Mouse (Mus musculus) limb, embryonic 13.5 days (tissue): ENCODE data around the gene Grik4. TPM values are rescaled to one million over a fixed set of nuclear protein-coding genes. Genes with fewer than 3 reads are reported as not detected.
"Not testable (repeated sequence)": the region's sequence is repeated elsewhere in the genome, so short reads cannot be mapped to it uniquely, and the experiment has no call there.

ENCODE experiments used
- ATAC-seq: fragments of 200-750 bp; cut with Nextera tagmentation; 2 replicates; pipeline ENCODE4 v1.8.0; 2017; ENCODE audit warnings: low read depth, moderate number of reproducible peaks, moderate TSS enrichment; ENCODE audit not compliant: low FRiP score
- H3K27ac ChIP-seq: fragments of 300-500 bp; sonication (generic); 2 replicates; pipeline ENCODE4 v1.5.1; 2015; ENCODE audit warnings: inconsistent platforms, mild to moderate bottlenecking, moderate library complexity
- H3K27me3 ChIP-seq: fragments of 300-500 bp; sonication (generic); 2 replicates; pipeline ENCODE4 v1.6.1; 2015; ENCODE audit warnings: mild to moderate bottlenecking, inconsistent platforms
- H3K36me3 ChIP-seq: fragments of 300-500 bp; sonication (generic); 2 replicates; pipeline ENCODE4 v1.6.1; 2015; ENCODE audit warnings: inconsistent platforms, mild to moderate bottlenecking, moderate library complexity
- H3K4me1 ChIP-seq: fragments of 300-500 bp; sonication (generic); 2 replicates; pipeline ENCODE4 v1.6.1; 2015; ENCODE audit warnings: inconsistent platforms
- H3K4me2 ChIP-seq: fragments of 300-500 bp; sonication (generic); replicated peaks from 2 replicates; pipeline ENCODE4 v1.6.1; 2015; ENCODE audit warnings: inconsistent platforms, mild to moderate bottlenecking, moderate library complexity
- H3K4me3 ChIP-seq: fragments of 300-500 bp; sonication (generic); 2 replicates; pipeline ENCODE4 v1.5.1; 2015; ENCODE audit warnings: moderate library complexity, mild to moderate bottlenecking, inconsistent platforms
- H3K9ac ChIP-seq: fragments of 300-500 bp; sonication (generic); 2 replicates; pipeline ENCODE4 v1.6.1; 2015; ENCODE audit warnings: mild to moderate bottlenecking, inconsistent platforms
- H3K9me3 ChIP-seq: fragments of 300-500 bp; sonication (generic); 2 replicates; pipeline ENCODE4 v1.6.1; 2016; ENCODE audit warnings: inconsistent platforms
- WGBS: fragments of 180-500 bp; shearing (Covaris S2); methylation state at CpG from one replicate; pipeline ENCODE4 v1.1.7; 2015; 5-methylcytosine and 5-hydroxymethylcytosine counted together
- polyA plus RNA-seq: library from polyadenylated mRNA; unstranded; fragments of >200 nt; fragmentation: Nextera tagmentation; extraction: Ambion mirVana; gene quantifications from 2 replicates; pipeline ENCODE4 v1.2.1, GENCODE M21; 2015

Grik4 gene
- polyA plus RNA-seq, 1 experiment from 2014 or later = 2.7 TPM

DNA sequence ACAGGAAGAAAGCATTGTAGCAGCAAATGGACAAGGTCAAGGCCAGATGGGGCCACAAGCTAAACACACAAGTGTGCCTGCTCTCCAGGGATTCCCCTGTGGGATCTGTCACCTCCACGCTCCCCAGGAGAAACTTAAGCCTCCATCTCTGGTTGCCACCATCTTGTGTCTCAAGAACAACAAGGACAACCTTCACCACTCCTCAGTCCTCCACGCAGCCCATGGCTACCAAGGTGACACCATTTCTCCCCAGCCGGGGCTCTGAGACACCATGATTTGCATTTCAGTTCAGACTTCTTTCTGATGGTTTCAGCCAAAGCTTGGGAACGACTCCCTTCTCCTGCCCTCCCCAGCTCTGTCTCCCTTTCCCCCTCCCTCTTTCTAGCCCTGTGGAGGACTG, 152.9 kb downstream of the Grik4 start:
- peaks cover 6% of the 10 kb centered on the region for H3K4me1 ChIP-seq
- H3K4me3 ChIP-seq = no peak overlapping the region
- no peak for ATAC-seq
- no peaks in the 10 kb centered on the region for H3K9me3 ChIP-seq
- H3K4me2 ChIP-seq = no peak overlapping the region
- no peaks in the 10 kb centered on the region for H3K36me3 ChIP-seq
- peaks cover 31% of the 10 kb centered on the region for H3K27me3 ChIP-seq
- WGBS = 59% methylated on average over 4 of the region's 4 CpGs
- H3K27ac ChIP-seq = no peak overlapping the region
- H3K9ac ChIP-seq = no peak overlapping the region

DNA sequence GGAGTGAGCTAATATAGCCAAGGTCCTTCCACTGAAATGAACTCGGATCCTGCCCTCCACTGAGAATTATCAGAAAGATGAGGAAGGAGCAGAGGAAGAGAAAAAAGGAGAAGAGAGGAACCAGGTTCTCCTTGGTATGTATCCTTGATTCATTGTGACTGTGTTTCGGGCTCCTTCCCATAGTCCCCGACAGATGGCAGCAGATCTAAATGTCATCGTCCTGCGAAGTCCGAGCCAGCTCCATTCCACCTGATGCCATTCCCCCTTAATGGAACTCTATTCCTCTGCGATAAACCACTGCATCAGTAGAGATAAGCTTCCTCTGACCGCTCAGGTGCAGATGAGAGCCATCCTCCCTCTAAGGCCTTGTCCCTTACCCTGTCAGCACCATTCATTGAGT, 155.8 kb downstream of the Grik4 start:
- no peaks in the 10 kb centered on the region for H3K36me3 ChIP-seq
- H3K27ac ChIP-seq = no peak overlapping the region
- H3K4me1 ChIP-seq = peaks cover 7% of the 10 kb centered on the region
- H3K27me3 ChIP-seq = peaks cover 26% of the 10 kb centered on the region
- no peak for ATAC-seq
- no peak overlapping the region for H3K4me3 ChIP-seq
- no peak overlapping the region for H3K4me2 ChIP-seq
- 24% methylated on average over 8 of the region's 8 CpGs for WGBS
- no peaks in the 10 kb centered on the region for H3K9me3 ChIP-seq
- H3K9ac ChIP-seq = no peak overlapping the region

DNA sequence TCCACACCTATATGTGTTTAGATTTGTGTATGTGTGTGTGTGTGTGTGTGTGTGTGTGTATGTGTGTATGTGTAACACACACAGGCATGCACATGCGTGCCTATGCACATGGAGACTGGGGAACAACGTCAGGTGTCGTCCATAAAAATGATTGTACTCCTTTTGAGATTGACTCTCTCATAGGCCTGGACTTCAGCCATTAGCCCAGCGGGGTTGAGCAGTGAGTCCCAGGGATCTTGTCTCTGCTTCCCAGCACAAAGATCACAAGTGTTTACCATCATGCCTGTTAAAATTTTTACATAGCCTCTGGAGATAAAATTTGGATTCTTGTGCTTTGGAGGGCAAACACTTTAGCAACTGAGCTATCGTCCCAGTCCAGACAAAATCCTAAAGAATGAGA, 157.4 kb downstream of the Grik4 start:
- WGBS = 62% methylated on average over 5 of the region's 5 CpGs
- H3K36me3 ChIP-seq = no peaks in the 10 kb centered on the region
- H3K4me1 ChIP-seq = peaks cover 9% of the 10 kb centered on the region
- H3K4me3 ChIP-seq = no peak overlapping the region
- no peak overlapping the region for H3K4me2 ChIP-seq
- ATAC-seq = no peak
- H3K27ac ChIP-seq = no peak overlapping the region
- H3K27me3 ChIP-seq = peaks cover 15% of the 10 kb centered on the region
- no peak overlapping the region for H3K9ac ChIP-seq
- H3K9me3 ChIP-seq = no peaks in the 10 kb centered on the region

GRCm38 (mm10) chr9:42786286-42786685, 158.0 kb downstream of the Grik4 start:
- H3K4me3 ChIP-seq = no peak overlapping the region
- ATAC-seq = no peak
- H3K4me1 ChIP-seq = peaks cover 9% of the 10 kb centered on the region
- H3K36me3 ChIP-seq = no peaks in the 10 kb centered on the region
- H3K27ac ChIP-seq = no peak overlapping the region
- no peak overlapping the region for H3K9ac ChIP-seq
- H3K27me3 ChIP-seq = peaks cover 15% of the 10 kb centered on the region
- 66% methylated on average over 2 of the region's 2 CpGs for WGBS
- H3K9me3 ChIP-seq = no peaks in the 10 kb centered on the region
- no peak overlapping the region for H3K4me2 ChIP-seq

- no peak overlapping the region for H3K4me3 ChIP-seq
- H3K4me2 ChIP-seq = no peak overlapping the region
- 59% methylated on average over 10 of the region's 10 CpGs for WGBS
- no peak overlapping the region for H3K9ac ChIP-seq
- H3K9me3 ChIP-seq = no peaks in the 10 kb centered on the region
- peaks cover 9% of the 10 kb centered on the region for H3K4me1 ChIP-seq
- ATAC-seq = no peak
- H3K27me3 ChIP-seq = peaks cover 13% of the 10 kb centered on the region
- no peak overlapping the region for H3K27ac ChIP-seq
- no peaks in the 10 kb centered on the region for H3K36me3 ChIP-seq
Observed at GRCm38 (mm10) chr9:42785173-42785830, 159.0 kb downstream of the Grik4 start.

DNA sequence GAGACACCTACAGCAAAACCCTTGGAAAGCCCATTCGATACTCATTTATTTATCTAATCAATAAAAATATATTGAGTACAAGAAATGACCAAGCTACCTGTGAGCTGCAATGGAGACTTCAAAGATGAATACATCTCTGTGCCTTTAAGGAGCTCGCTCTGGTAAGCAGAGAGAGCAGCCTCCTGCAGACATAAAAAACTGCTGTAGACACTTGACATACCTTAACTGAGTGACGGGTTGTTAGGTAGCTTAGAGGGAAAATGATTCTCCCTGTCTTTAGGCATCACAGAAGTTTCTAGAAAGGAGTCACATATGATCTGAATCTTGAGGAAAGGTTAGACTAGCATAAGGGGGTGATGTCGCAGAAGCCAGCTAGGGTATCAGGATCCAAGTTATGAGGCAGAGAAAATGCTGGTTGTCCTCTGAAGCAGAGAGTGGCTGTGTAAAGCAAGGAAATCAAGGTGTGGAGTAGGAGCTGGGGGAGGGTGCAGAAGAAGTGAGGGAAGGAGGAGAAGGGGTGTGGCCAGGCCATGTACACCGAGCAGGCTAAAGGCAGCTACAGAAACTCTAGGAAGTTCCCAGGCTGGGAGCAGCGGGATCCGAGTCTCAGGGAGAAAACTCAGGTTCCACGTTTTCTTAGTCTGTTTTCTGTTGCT, 160.9 kb downstream of the Grik4 start:
- Histone ChIP-seq H3K27ac (no peak overlapping the region), H3K4me2 (no peak overlapping the region), H3K9me3 (no peaks in the 10 kb centered on the region), H3K9ac (no peak overlapping the region), H3K27me3 (peaks cover 17% of the 10 kb centered on the region), H3K36me3 (no peaks in the 10 kb centered on the region), H3K4me3 (no peak overlapping the region), H3K4me1 (peaks cover 14% of the 10 kb centered on the region)
- ATAC-seq = no peak
- WGBS = 30% methylated on average over 8 of the region's 8 CpGs

- not testable (repeated sequence) for H3K27ac ChIP-seq, H3K9ac ChIP-seq, H3K9me3 ChIP-seq, H3K4me2 ChIP-seq, H3K4me3 ChIP-seq, H3K36me3 ChIP-seq, ATAC-seq
- H3K4me1 ChIP-seq = peaks cover 24% of the 10 kb centered on the region
- H3K27me3 ChIP-seq = peaks cover 50% of the 10 kb centered on the region
- WGBS = 26% methylated on average over 21 of the region's 21 CpGs
Observed at GRCm38 (mm10) chr9:42778471-42779263, 165.6 kb downstream of the Grik4 start.

- H3K4me2 ChIP-seq = no peak overlapping the region
- 17% methylated on average over 8 of the region's 8 CpGs for WGBS
- no peak overlapping the region for H3K27ac ChIP-seq
- no peak overlapping the region for H3K4me3 ChIP-seq
- no peak for ATAC-seq
- H3K9ac ChIP-seq = no peak overlapping the region
- no peaks in the 10 kb centered on the region for H3K9me3 ChIP-seq
- peaks cover 50% of the 10 kb centered on the region for H3K27me3 ChIP-seq
- no peaks in the 10 kb centered on the region for H3K36me3 ChIP-seq
- H3K4me1 ChIP-seq = peaks cover 20% of the 10 kb centered on the region
Observed at GRCm38 (mm10) chr9:42777913-42778312, 166.4 kb downstream of the Grik4 start.

DNA sequence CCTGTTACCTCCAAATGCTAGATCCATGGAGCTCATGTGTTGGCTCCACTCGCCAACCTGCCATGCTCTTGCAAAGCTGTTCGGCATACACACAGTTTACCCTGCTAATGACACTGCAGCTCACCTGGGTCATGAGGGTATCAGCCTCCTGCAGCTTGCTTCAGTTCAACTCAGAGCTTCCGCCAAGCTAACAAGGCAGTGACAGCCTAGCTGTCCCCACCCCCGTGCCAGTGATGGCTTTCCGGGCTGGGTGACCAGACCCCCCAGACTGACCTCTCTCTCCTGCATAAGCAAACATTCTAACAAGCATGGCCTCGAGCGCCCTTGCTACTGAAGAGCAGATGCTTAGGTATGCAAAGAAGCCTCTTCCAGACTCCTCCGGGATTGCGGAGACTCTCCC, 167.5 kb downstream of the Grik4 start:
- Histone ChIP-seq H3K4me1 (peaks cover 20% of the 10 kb centered on the region), H3K9me3 (no peaks in the 10 kb centered on the region), H3K9ac (no peak overlapping the region), H3K27me3 (peaks cover 50% of the 10 kb centered on the region), H3K4me3 (no peak overlapping the region), H3K27ac (no peak overlapping the region), H3K4me2 (no peak overlapping the region), H3K36me3 (no peaks in the 10 kb centered on the region)
- 40% methylated on average over 9 of the region's 9 CpGs for WGBS
- no peak for ATAC-seq

DNA sequence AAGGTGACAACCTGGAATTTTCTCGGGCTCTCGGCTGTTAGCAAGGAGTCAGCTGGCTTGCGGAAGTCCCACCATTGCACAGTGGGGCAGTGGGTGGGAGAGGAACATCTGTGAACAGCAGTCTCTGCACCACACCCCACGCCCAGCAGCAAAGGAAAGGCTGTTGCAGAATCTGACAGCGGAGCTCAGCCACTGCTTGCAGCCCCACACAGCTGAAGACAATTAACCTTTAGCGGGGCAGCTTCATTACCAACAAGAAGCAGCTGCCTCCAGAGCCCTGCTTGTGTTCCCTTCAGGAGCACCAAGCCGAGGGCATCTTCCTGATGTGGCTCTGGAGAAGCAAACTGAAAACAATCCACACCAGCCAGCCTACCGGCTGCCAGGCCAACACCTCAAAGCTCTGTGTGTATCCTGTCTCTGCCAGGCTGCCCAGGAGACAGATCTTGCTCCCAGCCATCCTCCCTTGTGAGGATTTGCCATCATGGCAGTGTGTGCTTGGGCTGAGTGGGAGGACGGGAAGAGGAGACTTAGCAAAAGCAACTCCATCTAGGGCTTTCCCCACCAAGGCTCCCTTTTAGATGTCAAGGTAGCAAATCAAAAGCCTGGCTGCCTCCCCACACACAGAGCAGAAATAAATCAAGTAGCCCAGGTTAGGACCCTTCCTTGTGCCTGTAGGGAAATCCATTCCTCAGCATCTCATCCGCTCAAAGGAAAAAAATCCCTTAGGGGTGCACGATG, 179.3 kb downstream of the Grik4 start:
- ATAC-seq = peak; percentile 61; the same call in 1 of the 2 replicates
- Histone ChIP-seq H3K36me3 (no peaks in the 10 kb centered on the region), H3K27ac (no peak overlapping the region), H3K9ac (no peak overlapping the region), H3K4me2 (peak overlapping the region; percentile 14), H3K9me3 (no peaks in the 10 kb centered on the region), H3K4me1 (peaks cover 49% of the 10 kb centered on the region), H3K27me3 (peaks cover 4% of the 10 kb centered on the region; the same call in 1 of the 2 replicates), H3K4me3 (no peak overlapping the region)
- WGBS = 21% methylated on average over 11 of the region's 11 CpGs

DNA sequence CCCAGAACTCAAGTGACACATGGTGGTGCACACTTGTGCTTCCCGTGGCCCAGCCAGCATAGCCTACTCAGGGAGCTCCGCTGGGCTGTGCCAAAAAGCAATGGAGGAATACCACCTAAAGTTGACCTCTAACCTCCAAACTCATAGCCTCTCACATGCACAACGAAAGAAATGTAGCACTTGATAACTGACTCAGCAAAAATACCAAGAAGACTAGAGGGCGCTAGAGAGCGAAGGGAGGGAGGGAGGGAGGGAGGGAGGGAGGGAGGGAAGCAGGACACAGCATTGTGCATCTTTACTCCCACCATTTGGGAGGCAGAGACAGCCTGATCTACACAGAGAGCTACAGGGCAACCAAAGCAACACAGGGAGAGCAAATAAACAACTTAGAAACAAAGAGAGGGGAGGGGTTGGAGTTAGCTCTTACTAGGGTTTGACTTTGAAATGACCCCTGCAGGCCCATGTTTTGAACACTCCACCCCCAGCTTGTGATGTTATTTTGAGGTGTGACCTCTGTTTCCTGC, 185.5 kb downstream of the Grik4 start:
- ATAC-seq = no peak
- WGBS = 52% methylated on average over 5 of the region's 5 CpGs
- H3K9ac ChIP-seq = no peak overlapping the region
- no peaks in the 10 kb centered on the region for H3K9me3 ChIP-seq
- no peak overlapping the region for H3K4me2 ChIP-seq
- no peak overlapping the region for H3K4me3 ChIP-seq
- H3K4me1 ChIP-seq = peaks cover 37% of the 10 kb centered on the region
- H3K36me3 ChIP-seq = no peaks in the 10 kb centered on the region
- no peak overlapping the region for H3K27ac ChIP-seq
- H3K27me3 ChIP-seq = peaks cover 4% of the 10 kb centered on the region; the same call in 1 of the 2 replicates
